Mouse (Mus musculus): ENCODE measurements around the gene Fzd5.

The Fzd5 gene

GRCm38 (mm10) chr1:64712006-64712760, 25.4 kb downstream of the Fzd5 start:
- POLR2A ChIA-PET = interaction anchor here in 2 of 4 experiments (0.6 to 1.1 kb wide), 3 partner anchors 9 to 288 kb away, joined by 3 to 5 read pairs (median 3); partner anchors contain the start of gene Ccnyl1 (in 1 of the 2)
- CTCF ChIA-PET = no interaction called here

GRCm38 (mm10) chr1:64709891-64710290, 27.7 kb downstream of the Fzd5 start:
- POLR2A ChIA-PET = interaction anchor here in 1 of 4 experiments (2.5 kb wide), 1 partner anchor 20 kb away, joined by 9 read pairs; the partner anchor contains the start of gene Ccnyl1
- CTCF ChIA-PET = interaction anchor here in 1 of 4 experiments (0.5 kb wide), 1 partner anchor 287 kb away, joined by 4 read pairs; no protein-coding TSS in a partner anchor

GRCm38 (mm10) chr1:64706610-64707009, 30.9 kb downstream of the Fzd5 start:
- CTCF ChIA-PET = interaction anchor here in 1 of 4 experiments (1.9 kb wide), 1 partner anchor 88 kb away, joined by 10 read pairs; no protein-coding TSS in a partner anchor
- POLR2A ChIA-PET = interaction anchor here in 3 of 4 experiments (1.0 to 2.0 kb wide), 3 partner anchors 16 kb away, joined by 4 to 16 read pairs (median 4); partner anchors contain the start of gene Ccnyl1 (in 3 of the 3)

- CTCF ChIA-PET = interaction anchor here (0.5 to 1.9 kb wide), 40 partner anchors 11 to 473 kb away, joined by 3 to 18 read pairs (median 4); partner anchors contain the start of genes Ccnyl1 (in 2 of the 4), Fzd5 (in 2 of the 4), Mettl21a (in 2 of the 4) and Plekhm3 (in 1 of the 4)
- POLR2A ChIA-PET = interaction anchor here (0.6 to 2.3 kb wide), 20 partner anchors 9 to 1599 kb away, joined by 3 to 32 read pairs (median 3); partner anchors contain the start of genes Ccnyl1 (in 3 of the 4), Mettl21a (in 3 of the 4), Fzd5 (in 1 of the 4) and Plekhm3 (in 1 of the 4)
Observed at GRCm38 (mm10) chr1:64705230-64705629, 32.3 kb downstream of the Fzd5 start.

- ChIA-PET CTCF (no interaction called here), POLR2A (interaction anchor here in 2 of 4 experiments (0.6 to 5.4 kb wide), 6 partner anchors 8 to 81 kb away, joined by 3 to 38 read pairs (median 4); partner anchors contain the start of gene Ccnyl1 (in 2 of the 2))
Observed at GRCm38 (mm10) chr1:64701780-64702179, 35.8 kb downstream of the Fzd5 start.

GRCm38 (mm10) chr1:64695156-64695555, 42.4 kb downstream of the Fzd5 start:
- POLR2A ChIA-PET = interaction anchor here in 2 of 4 experiments (0.8 to 1.5 kb wide), 3 partner anchors 10 to 262 kb away, joined by 3 read pairs; partner anchors contain the start of gene Plekhm3 (in 1 of the 2)
- CTCF ChIA-PET = interaction anchor here in 1 of 4 experiments (0.8 kb wide), 1 partner anchor 10 kb away, joined by 3 read pairs; no protein-coding TSS in a partner anchor

- CTCF ChIA-PET = no interaction called here
Observed at GRCm38 (mm10) chr1:64691581-64691980, 46.0 kb downstream of the Fzd5 start.

GRCm38 (mm10) chr1:64691121-64691551, 46.4 kb downstream of the Fzd5 start:
- POLR2A ChIA-PET = interaction anchor here (0.6 to 2.6 kb wide), 194 partner anchors 8 to 1955 kb away, joined by 3 to 128 read pairs (median 5); partner anchors contain the start of genes Creb1 (in 3 of the 4), Fzd5 (in 3 of the 4), Klf7 (in 3 of the 4) and Mettl21a (in 3 of the 4)
- CTCF ChIA-PET = interaction anchor here in 3 of 4 experiments (0.5 to 2.1 kb wide), 10 partner anchors 14 to 487 kb away, joined by 3 to 7 read pairs (median 4); partner anchors contain the start of genes Mettl21a (in 2 of the 3) and Fzd5 (in 1 of the 3)

More at GRCm38 (mm10) chr1:64691581-64691980, 46.0 kb downstream of the Fzd5 start:
- POLR2A ChIA-PET = interaction anchor here in 3 of 4 experiments (1.4 to 2.6 kb wide), 20 partner anchors 9 to 495 kb away, joined by 3 to 128 read pairs (median 9); partner anchors contain the start of genes Fzd5 (in 1 of the 3), Idh1 (in 1 of the 3), Mettl21a (in 1 of the 3) and Pikfyve (in 1 of the 3)

- POLR2A ChIA-PET = interaction anchor here (0.5 to 2.6 kb wide), 235 partner anchors 8 to 1954 kb away, joined by 3 to 128 read pairs (median 4); partner anchors contain the start of genes Creb1 (in 3 of the 4), Fzd5 (in 3 of the 4), Klf7 (in 3 of the 4) and Mettl21a (in 3 of the 4)
- CTCF ChIA-PET = interaction anchor here in 3 of 4 experiments (0.5 to 2.1 kb wide), 12 partner anchors 15 to 488 kb away, joined by 3 to 7 read pairs (median 4); partner anchors contain the start of genes Mettl21a (in 2 of the 3) and Fzd5 (in 1 of the 3)
Observed at GRCm38 (mm10) chr1:64690213-64691013, 47.1 kb downstream of the Fzd5 start, which contains the start of gene Ccnyl1. Gene Ccnyl1 (plus strand): TSS chr1:64690455.

- POLR2A ChIA-PET = interaction anchor here (0.7 to 2.6 kb wide), 168 partner anchors 9 to 1953 kb away, joined by 3 to 128 read pairs (median 5); partner anchors contain the start of genes Creb1 (in 3 of the 4), Fzd5 (in 3 of the 4), Klf7 (in 3 of the 4) and Mettl21a (in 3 of the 4)
- CTCF ChIA-PET = interaction anchor here in 3 of 4 experiments (0.6 to 2.1 kb wide), 10 partner anchors 16 to 489 kb away, joined by 3 to 7 read pairs (median 4); partner anchors contain the start of genes Mettl21a (in 2 of the 3) and Fzd5 (in 1 of the 3)
Observed at GRCm38 (mm10) chr1:64689561-64690212, 47.9 kb downstream of the Fzd5 start.

- POLR2A ChIA-PET = interaction anchor here in 1 of 4 experiments (2.0 kb wide), 1 partner anchor 49 kb away, joined by 5 read pairs; the partner anchor contains the start of gene Fzd5
- CTCF ChIA-PET = interaction anchor here in 1 of 4 experiments (0.7 kb wide), 1 partner anchor 18 kb away, joined by 5 read pairs; no protein-coding TSS in a partner anchor
Observed at GRCm38 (mm10) chr1:64688046-64688445, 49.5 kb downstream of the Fzd5 start.

- CTCF ChIA-PET = no interaction called here
- POLR2A ChIA-PET = interaction anchor here in 2 of 4 experiments (0.6 to 1.2 kb wide), 3 partner anchors 10 to 918 kb away, joined by 3 to 5 read pairs (median 3); no protein-coding TSS in a partner anchor
Observed at GRCm38 (mm10) chr1:64684440-64684839, 53.1 kb downstream of the Fzd5 start.

GRCm38 (mm10) chr1:64683039-64683438, 54.5 kb downstream of the Fzd5 start:
- POLR2A ChIA-PET = interaction anchor here in 1 of 4 experiments (0.6 kb wide), 1 partner anchor 31 kb away, joined by 3 read pairs; no protein-coding TSS in a partner anchor
- CTCF ChIA-PET = no interaction called here

GRCm38 (mm10) chr1:64681499-64681898, 56.1 kb downstream of the Fzd5 start:
- ChIA-PET POLR2A (interaction anchor here in 3 of 4 experiments (0.8 to 6.3 kb wide), 2 partner anchors 9 kb away, joined by 4 to 41 read pairs (median 17); partner anchors contain the start of gene Ccnyl1 (in 3 of the 3)), CTCF (no interaction called here)
